ENCODE assay signal across 18 mouse cellular contexts in the genomic region with DNA sequence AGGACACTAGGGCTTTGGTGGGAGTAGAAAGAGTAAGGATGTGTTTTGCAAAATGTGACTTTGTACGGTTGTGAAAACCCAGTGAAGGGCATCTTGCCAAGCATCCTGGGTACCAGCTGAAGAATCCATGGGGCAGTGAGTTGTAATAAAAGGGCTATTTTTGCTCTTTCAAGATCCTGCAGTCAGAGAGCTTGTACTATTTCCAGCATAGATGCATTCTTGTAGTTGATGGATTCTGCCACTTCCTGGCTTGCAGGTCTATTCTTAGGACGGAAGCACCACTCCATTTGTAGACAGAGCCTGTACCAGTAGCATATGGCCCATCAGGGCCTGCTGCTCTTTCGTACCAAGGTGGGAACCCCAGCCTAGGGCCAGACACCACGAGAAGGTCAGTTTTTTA. TPM values are rescaled to one million over a fixed set of nuclear protein-coding genes. Genes with fewer than 3 reads are reported as not detected.
A peak's percentile ranks its signal among the peaks of the same experiment; 100 is the strongest.
DNase-seq lines count a peak whose midpoint lies in the region; ATAC-seq and TF ChIP-seq lines count a peak whose summit lies in the region.
"Had no signal": no experiment of that assay in that cellular context is flagged by ENCODE, and none has a peak within 500 bp of the region (broad histone marks: within the 10 kb centered on the region; RNA-seq: fewer than 3 reads in every experiment).

No protein-coding gene starts in this region.

- H3K4me3 ChIP-seq in heart, adult 2 months: no peak overlapping the region
- H3K4me3 ChIP-seq in hindbrain, postnatal 0 days (ENCODE audit: low read length): no peak overlapping the region
- no peak overlapping the region for H3K4me3 ChIP-seq in hindbrain, embryonic 12.5 days
- H3K4me3 ChIP-seq in cerebellum, adult 2 months (replicated peaks; ENCODE audit: insufficient read depth, low read depth, low read length): no peak overlapping the region
- H3K4me3 ChIP-seq in liver, embryonic 13.5 days (replicated peaks): no peak overlapping the region
- H3K4me3 ChIP-seq: intestine, embryonic 15.5 days; myocyte had no signal

- no peak overlapping the region for H3K4me2 ChIP-seq in hindbrain, postnatal 0 days (ENCODE audit: low read depth, low read length)
- H3K4me2 ChIP-seq in hindbrain, embryonic 12.5 days (replicated peaks): no peak overlapping the region
- H3K4me2 ChIP-seq in liver, embryonic 13.5 days: no peak overlapping the region
- H3K4me2 ChIP-seq: intestine, embryonic 15.5 days; midbrain, embryonic 11.5 days had no signal

- DNase-seq in heart, adult 2 months: no peak
- DNase-seq in heart, adult 8-10 months (ENCODE audit: low spot score): no peak
- peak; percentile 62 for DNase-seq in hindbrain, postnatal 0 days (ENCODE audit: low spot score)
- DNase-seq in cerebellum, adult 2 months: peak; percentile 67 to 88
- no peak for DNase-seq in liver, embryonic 13.5 days
- DNase-seq in layer of hippocampus, adult 8-10 months (ENCODE audit: low spot score in 2 of 2): no peak
- DNase-seq in spleen, postnatal 36 days (ENCODE audit: low spot score in 2 of 2): no peak
- DNase-seq: adrenal gland, postnatal 14 days; kidney, postnatal 10 days; layer of hippocampus, adult 9-11 months; lung, postnatal 4 days; thymus, postnatal 14 days had no signal

- no peak overlapping the region for H3K9ac ChIP-seq in heart, adult 2 months (ENCODE audit: low read depth, low read length)
- H3K9ac ChIP-seq in hindbrain, postnatal 0 days (replicated peaks; ENCODE audit: low read length): no peak overlapping the region
- no peak overlapping the region for H3K9ac ChIP-seq in hindbrain, embryonic 12.5 days
- peak overlapping the region; percentile 71 for H3K9ac ChIP-seq in liver, embryonic 13.5 days
- H3K9ac ChIP-seq: intestine, embryonic 15.5 days had no signal

- H3K27ac ChIP-seq in heart, adult 2 months: peak overlapping the region; percentile 83
- H3K27ac ChIP-seq in hindbrain, postnatal 0 days: no peak overlapping the region
- H3K27ac ChIP-seq in hindbrain, embryonic 12.5 days: no peak overlapping the region
- 0 out of 2 replicates have a peak overlapping the region, but pooled peaks have one; percentile 43 for H3K27ac ChIP-seq in cerebellum, adult 2 months (ENCODE audit: insufficient read depth, low read length)
- H3K27ac ChIP-seq in liver, embryonic 13.5 days: peak overlapping the region; percentile 100
- H3K27ac ChIP-seq: intestine, embryonic 15.5 days had no signal

- peaks cover 13% of the 10 kb centered on the region for H3K36me3 ChIP-seq in heart, adult 2 months (ENCODE audit: control insufficient read depth, insufficient read depth, low read length)
- H3K36me3 ChIP-seq in hindbrain, postnatal 0 days (ENCODE audit: insufficient read depth, low read length): no peaks in the 10 kb centered on the region
- no peaks in the 10 kb centered on the region for H3K36me3 ChIP-seq in hindbrain, embryonic 12.5 days
- H3K36me3 ChIP-seq in liver, embryonic 13.5 days: peaks cover 81% of the 10 kb centered on the region
- H3K36me3 ChIP-seq: intestine, embryonic 15.5 days had no signal

- no peak for TF ChIP-seq POLR2A in heart, adult 2 months (IDR thresholded peaks at IDR 0.05; ENCODE audit: insufficient read depth, low read depth, low read length)
- no peak for TF ChIP-seq POLR2A in cerebellum, adult 2 months (IDR thresholded peaks at IDR 0.05; ENCODE audit: borderline replicate concordance, insufficient read depth, low read length)

- TF ChIP-seq CTCF in heart, adult 2 months (IDR thresholded peaks at IDR 0.05): no peak
- no peak for TF ChIP-seq CTCF in hindbrain, postnatal 0 days (IDR thresholded peaks at IDR 0.05; ENCODE audit: low read depth)
- TF ChIP-seq CTCF in cerebellum, adult 2 months (IDR thresholded peaks at IDR 0.05; ENCODE audit: borderline replicate concordance, insufficient read depth, low read depth, low read length): no peak

- H3K9me3 ChIP-seq in hindbrain, postnatal 0 days (ENCODE audit: low read length): no peaks in the 10 kb centered on the region
- H3K9me3 ChIP-seq in hindbrain, embryonic 12.5 days (replicated peaks): no peaks in the 10 kb centered on the region
- no peaks in the 10 kb centered on the region for H3K9me3 ChIP-seq in liver, embryonic 13.5 days (replicated peaks)
- H3K9me3 ChIP-seq: intestine, embryonic 15.5 days had no signal

- 45% methylated on average over 4 of the region's 4 CpGs for WGBS in heart, adult 2 months
- 44% methylated on average over 4 of the region's 4 CpGs for WGBS in hindbrain, postnatal 0 days
- WGBS in hindbrain, embryonic 12.5 days: 78% methylated on average over 4 of the region's 4 CpGs
- WGBS in cerebellum, adult 2 months: 6% methylated on average over 4 of the region's 4 CpGs
- 91% methylated on average over 4 of the region's 4 CpGs for WGBS in liver, embryonic 13.5 days (ENCODE audit: insufficient replicate concordance)

- no peak for TF ChIP-seq EP300 in heart, adult 2 months (IDR thresholded peaks at IDR 0.05; ENCODE audit: insufficient read depth, low read depth, low read length)

- intact Hi-C loops in heart, adult 2 months (cut with DNase I): no loop called here

- no peaks in the 10 kb centered on the region for H3K79me2 ChIP-seq in heart, adult 2 months (replicated peaks; ENCODE audit: control insufficient read depth, insufficient read depth, low read length)

- ATAC-seq in hindbrain, postnatal 0 days: no peak
- no peak for ATAC-seq in hindbrain, embryonic 12.5 days (ENCODE audit: low FRiP score)
- ATAC-seq in liver, embryonic 13.5 days (ENCODE audit: low read depth): no peak
- ATAC-seq: forebrain, embryonic 14.5 days; intestine, embryonic 15.5 days had no signal

- H3K27me3 ChIP-seq in heart, adult 2 months (ENCODE audit: control insufficient read depth, insufficient read depth, low read length): no peaks in the 10 kb centered on the region
- no peaks in the 10 kb centered on the region for H3K27me3 ChIP-seq in hindbrain, postnatal 0 days (ENCODE audit: insufficient read depth, low read length)
- H3K27me3 ChIP-seq in hindbrain, embryonic 12.5 days: no peaks in the 10 kb centered on the region
- H3K27me3 ChIP-seq in cerebellum, adult 2 months (ENCODE audit: control insufficient read depth, insufficient read depth, low read length): no peaks in the 10 kb centered on the region
- H3K27me3 ChIP-seq in liver, embryonic 13.5 days: no peaks in the 10 kb centered on the region
- H3K27me3 ChIP-seq: CH12.LX; intestine, embryonic 15.5 days had no signal

- peaks cover 13% of the 10 kb centered on the region; the same call in 1 of the 2 replicates for H3K4me1 ChIP-seq in heart, adult 2 months (ENCODE audit: control insufficient read depth, insufficient read depth, low read length)
- no peaks in the 10 kb centered on the region for H3K4me1 ChIP-seq in hindbrain, postnatal 0 days (ENCODE audit: insufficient read depth, low read length)
- H3K4me1 ChIP-seq in hindbrain, embryonic 12.5 days: peaks cover 25% of the 10 kb centered on the region; the same call in 1 of the 2 replicates
- peaks cover 47% of the 10 kb centered on the region for H3K4me1 ChIP-seq in cerebellum, adult 2 months (ENCODE audit: control insufficient read depth, insufficient read depth, low read length)
- peaks cover 94% of the 10 kb centered on the region for H3K4me1 ChIP-seq in liver, embryonic 13.5 days (replicated peaks)

RNA-seq across cellular contexts. Expression of gene Gmpr, which starts 21.5 kb away (rescaled TPM):
- total RNA-seq in heart, adult 2 months (2021): 100 to 1,000 TPM; 139 to 158 TPM
- 171 and 198 TPM in 2 replicates for polyA plus RNA-seq in heart, adult 2 months (2012; rRNA removed)
- 100 to 1,000 TPM; 152 to 199 (median 170) TPM for total RNA-seq in heart, adult 8-10 months (2022)
- 21.7 and 27.9 TPM in 2 replicates for total RNA-seq in hindbrain, postnatal 0 days (2014; rRNA removed)
- polyA plus RNA-seq in hindbrain, postnatal 0 days (2015; fragmentation: Nextera tagmentation; extraction: Ambion mirVana): 41.5 and 43.3 TPM in 2 replicates
- 19.3 and 20.8 TPM in 2 replicates for polyA plus RNA-seq in hindbrain, embryonic 12.5 days (2016; fragmentation: Nextera tagmentation; extraction: Ambion mirVana)
- polyA plus RNA-seq in cerebellum, adult 2 months (2012; rRNA removed): 69.1 TPM in 2 replicates
- polyA plus RNA-seq in liver, embryonic 13.5 days (2015; fragmentation: Nextera tagmentation; extraction: Ambion mirVana): 352 and 354 TPM in 2 replicates
- 10 to 100 TPM; 65.2 to 76.9 (median 67.4) TPM for total RNA-seq in layer of hippocampus, adult 8-10 months (2022)

Comparison
In these comparisons a context has a peak if more than half of its experiments do, and no peak if none do; other contexts are left out.
1. DNase-seq: peak in hindbrain, postnatal 0 days (single experiment) and cerebellum, adult 2 months (2 of 2); none in heart, adult 2 months (0 of 2), heart, adult 8-10 months (single experiment), liver, embryonic 13.5 days (single experiment), layer of hippocampus, adult 8-10 months (0 of 2) and spleen, postnatal 36 days (0 of 2).
2. H3K27ac ChIP-seq: peak in heart, adult 2 months (single experiment), cerebellum, adult 2 months (single experiment) and liver, embryonic 13.5 days (single experiment); none in hindbrain, postnatal 0 days (single experiment) and hindbrain, embryonic 12.5 days (single experiment).